Mouse (Mus musculus): Measurements from ENCODE around the gene Tdpoz2.

DNA sequence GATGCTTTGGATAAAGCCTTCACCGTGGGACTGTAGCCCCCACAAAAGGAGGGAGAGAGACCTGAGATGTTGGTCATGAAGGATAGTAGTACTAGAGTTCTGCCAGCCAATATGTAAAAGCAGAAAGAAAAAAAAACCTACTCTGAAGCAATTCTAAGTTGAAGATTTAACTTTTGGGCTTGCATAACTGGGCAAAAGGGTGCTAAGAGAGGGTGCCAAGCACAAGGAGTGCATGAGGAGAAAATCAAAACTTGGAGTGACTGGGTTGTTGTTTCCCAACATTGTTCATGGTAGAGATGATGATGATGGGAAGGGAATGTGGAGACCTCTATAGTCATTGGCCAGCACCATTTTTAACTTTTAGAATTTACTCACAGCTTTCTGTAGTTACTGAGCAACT lies 50.6 kb downstream of the Tdpoz2 start:
- TF ChIP-seq POLR2A (IDR thresholded peaks at IDR 0.05; ENCODE audit: extremely low read depth, insufficient read depth, low read length) (no peak), CTCF (IDR thresholded peaks at IDR 0.05; ENCODE audit: extremely low read depth, insufficient read depth, low read length) (no peak)

Measured in cortical plate, adult 2 months (tissue).